Mouse (Mus musculus) layer of hippocampus, adult 8-10 months (tissue): ENCODE measurements at regions not wholly inside any gene's neighbourhood (a gene's known extent, or its start where the extent isn't known, plus 50 kb on each side); places are given as distances from the start of the nearest gene placed in this dataset.
A peak's percentile ranks its signal among the peaks of the same experiment; 100 is the strongest.

ENCODE experiments used
- DNase-seq, 2 experiments: peaks; one replicate each; pipeline ENCODE4 v3.0.0; 2022; ENCODE audit warnings: low spot score in 2 of 2

- DNase-seq, result no peak
These were observed 253.8 kb downstream of the Bckdhb start for GRCm38 (mm10) chr9:84178705-84179104.

GRCm38 (mm10) chr9:84179238-84179637 lies 254.3 kb downstream of the Bckdhb start:
- DNase-seq, result no peak

- no peak for DNase-seq
These were observed 258.9 kb downstream of the Bckdhb start for GRCm38 (mm10) chr9:84183637-84184374.

- no peak for DNase-seq
These were observed 262.6 kb downstream of the Bckdhb start for GRCm38 (mm10) chr9:84187531-84187930.

GRCm38 (mm10) chr9:84193405-84193804 lies 268.5 kb downstream of the Bckdhb start:
- no peak for DNase-seq

GRCm38 (mm10) chr9:84194716-84195115 lies 269.8 kb downstream of the Bckdhb start:
- DNase-seq, result peak; percentile 8 to 15

- DNase-seq, result no peak
These were observed 270.4 kb downstream of the Bckdhb start for GRCm38 (mm10) chr9:84195338-84195737.

- no peak for DNase-seq
These were observed 275.3 kb downstream of the Bckdhb start for GRCm38 (mm10) chr9:84200208-84200607.

GRCm38 (mm10) chr9:84204056-84204455 lies 279.1 kb downstream of the Bckdhb start:
- no peak for DNase-seq

GRCm38 (mm10) chr9:84240491-84240975 lies 315.6 kb downstream of the Bckdhb start:
- DNase-seq, result no peak

GRCm38 (mm10) chr9:84249765-84250164 lies 324.8 kb downstream of the Bckdhb start:
- DNase-seq, result no peak

GRCm38 (mm10) chr9:84253022-84253991 lies 328.4 kb downstream of the Bckdhb start:
- DNase-seq, result peak in 1 of 2 experiments; percentile 17

- no peak for DNase-seq
These were observed 333.5 kb downstream of the Bckdhb start for GRCm38 (mm10) chr9:84258488-84258887.

- DNase-seq, result no peak
These were observed 334.8 kb downstream of the Bckdhb start for GRCm38 (mm10) chr9:84259751-84260150.

GRCm38 (mm10) chr9:84262151-84262550 lies 337.2 kb downstream of the Bckdhb start:
- no peak for DNase-seq

- no peak for DNase-seq
These were observed 342.0 kb downstream of the Bckdhb start for GRCm38 (mm10) chr9:84266974-84267373.

- no peak for DNase-seq
These were observed 349.7 kb downstream of the Bckdhb start for GRCm38 (mm10) chr9:84274608-84275007.

GRCm38 (mm10) chr9:84278295-84278694 lies 353.4 kb downstream of the Bckdhb start:
- DNase-seq, result no peak

GRCm38 (mm10) chr9:84278731-84279130 lies 353.8 kb downstream of the Bckdhb start:
- no peak for DNase-seq

GRCm38 (mm10) chr9:84280898-84281297 lies 356.0 kb downstream of the Bckdhb start:
- no peak for DNase-seq

- no peak for DNase-seq
These were observed 356.7 kb downstream of the Bckdhb start for GRCm38 (mm10) chr9:84281610-84282009.

- DNase-seq, result no peak
These were observed 358.4 kb downstream of the Bckdhb start for GRCm38 (mm10) chr9:84283296-84283695.
